Mouse (Mus musculus): ENCODE measurements around the gene Chmp2a. TPM values are rescaled to one million over a fixed set of nuclear protein-coding genes. Genes with fewer than 3 reads are reported as not detected.
A peak's percentile ranks its signal among the peaks of the same experiment; 100 is the strongest.
"Not testable (repeated sequence)": the region's sequence is repeated elsewhere in the genome, so short reads cannot be mapped to it uniquely, and the experiment has no call there.

Chmp2a gene
- polyA plus RNA-seq (2016; fragmentation: Nextera tagmentation; extraction: Ambion mirVana): 102 and 104 TPM in 2 replicates

DNA sequence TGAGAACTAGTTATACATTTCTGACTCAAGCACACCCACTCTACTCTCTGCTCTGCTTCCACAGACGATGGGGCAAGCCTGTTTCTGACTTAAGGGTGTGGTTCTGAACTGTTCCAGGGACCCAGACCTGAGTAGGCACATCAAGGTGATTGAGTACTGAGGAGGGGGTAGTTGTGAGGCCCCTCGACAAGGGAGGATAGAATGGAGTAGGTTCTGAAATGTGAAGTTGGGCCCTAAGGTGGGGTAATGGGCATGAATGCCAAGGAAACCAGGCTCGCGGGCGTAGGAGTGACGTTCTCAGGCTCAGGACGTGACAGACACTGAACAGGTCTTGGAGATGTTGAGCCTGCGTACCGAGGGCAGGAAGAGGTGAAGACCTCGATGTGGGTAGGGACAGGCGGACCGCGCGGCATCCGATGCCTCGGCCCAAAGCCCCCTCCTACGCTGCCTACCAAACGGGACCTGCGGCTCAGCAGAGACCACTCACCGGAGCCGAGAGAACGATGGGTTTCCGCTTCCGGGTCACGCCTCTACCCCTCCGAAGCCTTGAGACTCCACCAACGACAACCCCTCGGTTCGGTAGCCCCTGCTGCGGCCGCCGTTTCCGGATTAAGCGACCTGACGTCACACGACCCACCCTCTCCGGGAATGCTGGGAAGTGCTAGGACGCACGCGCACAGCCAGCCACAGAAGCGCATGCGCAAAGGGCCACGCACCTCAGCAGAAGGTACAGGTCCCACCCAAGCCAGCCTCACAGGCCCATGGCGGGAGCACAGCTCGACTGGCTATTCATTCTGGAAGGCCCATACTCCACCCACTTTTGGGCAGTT lies at the start of gene Chmp2a:
Gene Chmp2a, minus strand, starts transcription at position 660 of the 830 bp plus-strand sequence.
- WGBS: under 1% methylated on average over 45 of the region's 45 CpGs
- Histone ChIP-seq H3K4me1 (replicated peaks) (peaks cover 35% of the 10 kb centered on the region), H3K36me3 (peaks cover 56% of the 10 kb centered on the region)

DNA sequence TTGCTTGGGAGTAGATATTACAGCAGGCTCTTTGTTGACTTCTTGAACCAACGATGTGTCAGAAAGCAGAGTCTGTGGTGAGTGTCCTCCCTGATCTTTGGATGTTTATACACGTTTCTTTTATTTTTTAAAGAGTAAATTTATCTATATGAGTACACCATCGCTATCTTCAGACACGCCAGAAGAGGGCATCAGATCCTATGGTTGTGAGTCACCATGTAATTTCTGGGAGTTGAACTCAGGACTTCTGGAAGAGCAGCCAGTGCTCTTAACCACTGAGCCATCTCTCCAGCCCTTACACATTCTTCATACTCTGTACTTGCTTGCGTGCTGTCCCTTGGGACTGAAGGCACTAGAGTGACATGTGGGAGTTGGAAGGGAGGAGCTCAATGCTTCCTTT lies 37.7 kb upstream of the Chmp2a start:
- no peaks in the 10 kb centered on the region for H3K36me3 ChIP-seq
- WGBS: 58% methylated on average over 5 of the region's 5 CpGs
- no peak overlapping the region for H3K27ac ChIP-seq
- H3K4me3 ChIP-seq (replicated peaks): no peak overlapping the region
- H3K4me1 ChIP-seq (replicated peaks): no peaks in the 10 kb centered on the region
- no peaks in the 10 kb centered on the region for H3K27me3 ChIP-seq
- ATAC-seq (ENCODE audit: insufficient number of reproducible peaks, insufficient read depth, low FRiP score, low TSS enrichment, low read depth): no peak
- H3K9ac ChIP-seq (replicated peaks): no peak overlapping the region
- no peaks in the 10 kb centered on the region for H3K9me3 ChIP-seq
- no peak overlapping the region for H3K4me2 ChIP-seq

More for the DNA sequence above, at the start of gene Chmp2a:
- Histone ChIP-seq H3K4me3 (replicated peaks) (peak within 1 kb of the TSS; percentile 53), H3K9me3 (no peaks in the 10 kb centered on the region), H3K9ac (replicated peaks) (peak within 1 kb of the TSS; percentile 71), H3K4me2 (peak within 1 kb of the TSS; percentile 84), H3K27me3 (no peaks in the 10 kb centered on the region), H3K27ac (peak within 1 kb of the TSS; percentile 89)
- ATAC-seq (ENCODE audit: insufficient number of reproducible peaks, insufficient read depth, low FRiP score, low TSS enrichment, low read depth): peak; percentile 57

DNA sequence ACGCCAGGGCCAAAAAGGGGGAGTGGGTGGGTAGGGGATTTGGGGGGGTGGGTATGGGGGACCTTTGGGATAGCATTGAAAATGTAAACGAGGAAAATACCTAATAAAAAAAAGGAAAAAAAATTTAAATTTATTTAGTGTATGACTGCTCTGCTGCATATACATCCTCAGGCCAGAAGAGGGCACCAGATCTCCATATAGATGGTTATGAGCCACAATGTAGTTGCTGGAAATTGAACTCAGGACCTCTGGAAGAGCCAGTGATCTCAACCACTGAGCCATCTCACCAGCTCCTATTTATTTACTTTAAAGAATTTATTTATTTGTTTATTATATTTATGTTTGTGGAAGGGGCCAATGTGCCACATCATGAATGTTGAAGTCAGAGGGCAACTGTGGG lies 28.8 kb upstream of the Chmp2a start:
- not testable (repeated sequence) for H3K36me3 ChIP-seq; H3K4me1 ChIP-seq (replicated peaks); H3K4me3 ChIP-seq (replicated peaks); H3K27me3 ChIP-seq; ATAC-seq (ENCODE audit: insufficient number of reproducible peaks, insufficient read depth, low FRiP score, low TSS enrichment, low read depth); H3K9ac ChIP-seq (replicated peaks); H3K4me2 ChIP-seq; H3K27ac ChIP-seq
- 0 out of 2 replicates have a peak, but pooled peaks cover 13% of the 10 kb centered on the region for H3K9me3 ChIP-seq
- WGBS: 53% methylated on average over 2 of the region's 2 CpGs

GRCm38 (mm10) chr7:13059536-13059935 lies 24.9 kb upstream of the Chmp2a start:
- Histone ChIP-seq H3K27me3 (no peaks in the 10 kb centered on the region), H3K4me1 (replicated peaks) (no peaks in the 10 kb centered on the region), H3K4me2 (no peak overlapping the region), H3K4me3 (replicated peaks) (no peak overlapping the region), H3K9ac (replicated peaks) (no peak overlapping the region), H3K27ac (no peak overlapping the region), H3K36me3 (no peaks in the 10 kb centered on the region), H3K9me3 (0 out of 2 replicates have a peak, but pooled peaks cover 9% of the 10 kb centered on the region)
- no peak for ATAC-seq (ENCODE audit: insufficient number of reproducible peaks, insufficient read depth, low FRiP score, low TSS enrichment, low read depth)
- 88% methylated on average over 9 of the region's 9 CpGs for WGBS

DNA sequence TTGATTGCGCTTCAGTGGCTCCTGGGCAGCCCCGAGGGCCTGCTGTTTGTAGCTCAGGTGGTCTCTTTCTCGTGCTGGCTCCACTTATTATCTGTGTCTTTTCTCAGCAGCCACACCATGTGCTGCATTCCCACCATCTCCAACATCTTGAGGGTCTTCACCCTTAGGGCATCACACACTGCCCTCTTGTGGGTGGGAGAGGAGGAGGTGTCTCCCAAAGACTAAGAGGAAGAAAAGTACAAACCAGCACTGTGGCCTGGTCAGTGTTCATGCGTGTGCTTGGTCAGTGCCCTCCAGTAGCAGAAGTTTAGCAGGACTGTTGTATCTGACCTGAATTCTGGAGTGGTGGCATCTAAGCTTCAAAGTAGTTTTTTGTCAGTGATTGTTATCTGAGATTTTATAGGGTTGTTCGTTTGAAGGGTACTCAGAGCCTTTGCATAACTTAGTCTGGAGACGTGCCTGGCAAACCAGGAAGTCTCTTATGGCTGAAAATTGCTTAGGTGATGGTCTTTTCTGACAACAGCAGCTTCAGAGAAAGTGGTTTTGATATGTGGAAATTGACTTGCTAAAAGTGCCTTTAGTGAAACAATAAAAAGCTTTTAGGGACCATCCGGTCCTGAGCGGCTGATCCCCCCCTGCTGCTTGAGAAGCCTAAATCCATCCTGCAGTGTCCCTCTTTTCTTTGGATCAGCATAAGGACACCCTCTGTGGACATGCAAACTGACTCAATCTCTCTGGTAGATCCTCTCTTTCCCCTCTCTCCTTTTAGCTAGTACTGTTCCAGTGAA lies 22.5 kb upstream of the Chmp2a start:
- no peak overlapping the region for H3K27ac ChIP-seq
- no peaks in the 10 kb centered on the region for H3K4me1 ChIP-seq (replicated peaks)
- ATAC-seq (ENCODE audit: insufficient number of reproducible peaks, insufficient read depth, low FRiP score, low TSS enrichment, low read depth): no peak
- H3K9ac ChIP-seq (replicated peaks): no peak overlapping the region
- no peaks in the 10 kb centered on the region for H3K27me3 ChIP-seq
- H3K36me3 ChIP-seq: no peaks in the 10 kb centered on the region
- H3K9me3 ChIP-seq: no peaks in the 10 kb centered on the region
- no peak overlapping the region for H3K4me2 ChIP-seq
- 55% methylated on average over 8 of the region's 8 CpGs for WGBS
- H3K4me3 ChIP-seq (replicated peaks): no peak overlapping the region

- WGBS: under 1% methylated on average over 41 of the region's 41 CpGs
- H3K9me3 ChIP-seq: no peaks in the 10 kb centered on the region
- H3K36me3 ChIP-seq: no peaks in the 10 kb centered on the region
- peak; percentile 96 for ATAC-seq (ENCODE audit: insufficient number of reproducible peaks, insufficient read depth, low FRiP score, low TSS enrichment, low read depth)
- no peaks in the 10 kb centered on the region for H3K4me1 ChIP-seq (replicated peaks)
- H3K4me2 ChIP-seq: peak within 1 kb of the TSS; percentile 61
- H3K27me3 ChIP-seq: no peaks in the 10 kb centered on the region
- peak within 1 kb of the TSS; percentile 68 for H3K9ac ChIP-seq (replicated peaks)
- peak within 1 kb of the TSS; percentile 80 for H3K27ac ChIP-seq
- H3K4me3 ChIP-seq (replicated peaks): peak within 1 kb of the TSS; percentile 57
Measured at GRCm38 (mm10) chr7:13054287-13055010, 19.8 kb upstream of the Chmp2a start, which contains the start of gene Mzf1. TSS of gene Mzf1 (minus strand) at chr7:13054764.

DNA sequence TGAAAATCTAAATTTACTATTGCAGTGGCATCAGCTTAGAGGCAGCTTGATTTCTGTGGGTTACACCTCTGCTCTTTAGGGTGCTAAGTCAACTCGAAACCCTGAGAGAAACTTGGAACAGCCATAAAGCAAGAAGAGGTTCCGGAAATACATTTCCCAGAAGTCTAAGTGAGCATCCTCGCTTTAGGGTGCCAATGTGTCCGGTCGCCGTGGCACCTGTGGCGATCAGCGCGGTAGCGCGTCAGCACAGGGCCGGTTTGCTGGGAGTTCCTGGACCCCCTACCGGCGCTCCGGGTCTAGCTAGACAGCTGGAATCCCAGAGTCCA lies 19.3 kb upstream of the Chmp2a start:
- H3K9ac ChIP-seq (replicated peaks): peak overlapping the region; percentile 68
- peak overlapping the region; percentile 61 for H3K4me2 ChIP-seq
- no peaks in the 10 kb centered on the region for H3K36me3 ChIP-seq
- no peaks in the 10 kb centered on the region for H3K4me1 ChIP-seq (replicated peaks)
- no peaks in the 10 kb centered on the region for H3K9me3 ChIP-seq
- peak overlapping the region; percentile 57 for H3K4me3 ChIP-seq (replicated peaks)
- no peaks in the 10 kb centered on the region for H3K27me3 ChIP-seq
- H3K27ac ChIP-seq: peak overlapping the region; percentile 80; the same call in 1 of the 2 replicates
- ATAC-seq (ENCODE audit: insufficient number of reproducible peaks, insufficient read depth, low FRiP score, low TSS enrichment, low read depth): no peak
- 2% methylated on average over 15 of the region's 15 CpGs for WGBS

- Histone ChIP-seq H3K9me3 (no peaks in the 10 kb centered on the region), H3K4me3 (replicated peaks) (peak overlapping the region; percentile 57), H3K27me3 (no peaks in the 10 kb centered on the region), H3K36me3 (no peaks in the 10 kb centered on the region), H3K27ac (no peak overlapping the region), H3K4me2 (peak overlapping the region; percentile 61), H3K4me1 (replicated peaks) (no peaks in the 10 kb centered on the region), H3K9ac (replicated peaks) (peak overlapping the region; percentile 68; the same call in 1 of the 2 replicates)
- WGBS: 92% methylated on average over 2 of the region's 2 CpGs
- ATAC-seq (ENCODE audit: insufficient number of reproducible peaks, insufficient read depth, low FRiP score, low TSS enrichment, low read depth): no peak
Measured at GRCm38 (mm10) chr7:13053501-13053900, 18.9 kb upstream of the Chmp2a start.

DNA sequence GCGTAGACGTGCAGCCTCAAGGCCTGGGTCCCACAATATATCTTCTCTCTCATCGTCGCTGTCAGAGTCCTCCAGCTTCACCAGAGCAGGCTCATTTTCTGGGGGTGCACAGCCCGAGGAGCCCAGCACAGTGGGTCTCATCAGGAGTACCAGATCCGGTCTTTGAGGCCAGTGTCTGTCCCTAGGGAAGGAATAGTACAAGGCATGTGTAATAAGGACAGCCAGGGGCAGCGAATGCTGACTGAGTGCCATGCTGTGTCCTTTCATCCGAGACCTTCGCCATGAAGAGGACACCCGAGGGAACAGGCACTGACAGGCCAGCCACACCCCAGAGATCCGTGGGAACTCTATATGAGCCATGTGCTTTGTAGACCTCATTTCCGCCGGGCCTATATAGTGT lies 18.4 kb upstream of the Chmp2a start:
- H3K4me1 ChIP-seq (replicated peaks): no peaks in the 10 kb centered on the region
- WGBS: 91% methylated on average over 13 of the region's 13 CpGs
- no peaks in the 10 kb centered on the region for H3K9me3 ChIP-seq
- no peaks in the 10 kb centered on the region for H3K27me3 ChIP-seq
- H3K4me2 ChIP-seq: no peak overlapping the region
- H3K36me3 ChIP-seq: no peaks in the 10 kb centered on the region
- H3K4me3 ChIP-seq (replicated peaks): no peak overlapping the region
- no peak overlapping the region for H3K27ac ChIP-seq
- no peak for ATAC-seq (ENCODE audit: insufficient number of reproducible peaks, insufficient read depth, low FRiP score, low TSS enrichment, low read depth)
- no peak overlapping the region for H3K9ac ChIP-seq (replicated peaks)

- Histone ChIP-seq H3K9ac (replicated peaks) (no peak overlapping the region), H3K36me3 (no peaks in the 10 kb centered on the region), H3K4me2 (no peak overlapping the region), H3K9me3 (peaks cover 13% of the 10 kb centered on the region), H3K4me3 (replicated peaks) (no peak overlapping the region), H3K27ac (no peak overlapping the region), H3K27me3 (peaks cover 47% of the 10 kb centered on the region), H3K4me1 (replicated peaks) (peaks cover 15% of the 10 kb centered on the region)
- 13% methylated on average over 2 of the region's 2 CpGs for WGBS
- peak; percentile 27; the same call in 1 of the 2 replicates for ATAC-seq (ENCODE audit: insufficient number of reproducible peaks, insufficient read depth, low FRiP score, low TSS enrichment, low read depth)
Measured at GRCm38 (mm10) chr7:13046084-13046483, 11.5 kb upstream of the Chmp2a start.

DNA sequence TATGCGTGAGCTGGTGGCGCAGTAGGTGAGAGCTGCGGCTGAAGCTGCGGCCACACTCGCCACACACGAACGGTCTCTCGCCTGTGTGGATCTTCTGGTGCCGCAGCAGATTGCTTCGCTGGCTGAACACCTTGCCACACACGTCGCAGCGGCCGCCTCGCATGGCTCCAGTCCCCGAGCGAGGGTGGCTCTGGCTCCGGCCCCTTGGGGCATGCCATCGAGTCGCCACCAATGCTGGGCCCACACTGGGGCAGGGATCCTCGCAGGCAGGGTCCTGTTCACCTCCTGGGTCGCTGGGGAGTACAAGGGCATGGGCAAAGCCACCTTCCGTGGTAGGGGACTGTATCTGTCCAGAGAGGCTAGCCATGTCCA lies 9.6 kb upstream of the Chmp2a start:
- H3K9me3 ChIP-seq: peaks cover 13% of the 10 kb centered on the region
- no peak overlapping the region for H3K27ac ChIP-seq
- H3K4me1 ChIP-seq (replicated peaks): peaks cover 15% of the 10 kb centered on the region
- peak overlapping the region; percentile 78 for H3K9ac ChIP-seq (replicated peaks)
- peak overlapping the region; percentile 94 for H3K4me2 ChIP-seq
- H3K27me3 ChIP-seq: peaks cover 55% of the 10 kb centered on the region
- WGBS: 3% methylated on average over 23 of the region's 23 CpGs
- no peaks in the 10 kb centered on the region for H3K36me3 ChIP-seq
- ATAC-seq (ENCODE audit: insufficient number of reproducible peaks, insufficient read depth, low FRiP score, low TSS enrichment, low read depth): 0 out of 2 replicates have a peak, but pooled peaks have one; percentile 29
- peak overlapping the region; percentile 52 for H3K4me3 ChIP-seq (replicated peaks)

All from limb, embryonic 12.5 days (tissue).